Mouse (Mus musculus): ENCODE measurements around the gene Tjp1. TPM values are rescaled to one million over a fixed set of nuclear protein-coding genes. Genes with fewer than 3 reads are reported as not detected.

The Tjp1 gene
- total and polyA plus RNA-seq, 3 experiments, result not detected

- Histone ChIP-seq H3K4me3 (replicated peaks in 1 of 3; ENCODE audit: low read depth in 2 of 3, low read length in 2 of 3, poor library complexity in 1 of 3) (no peak overlapping the region), H3K36me3 (replicated peaks in 1 of 2; ENCODE audit: control insufficient read depth in 1 of 2, insufficient read depth in 1 of 2, low read length in 1 of 2) (no peaks in the 10 kb centered on the region), H3K9ac (ENCODE audit: insufficient read depth, low read depth) (no peak overlapping the region), H3K4me1 (ENCODE audit: control insufficient read depth in 1 of 2, insufficient read depth in 2 of 2) (peaks cover 0 to 9% of the 10 kb centered on the region in 2 experiments; a peak in 1 of 4 replicates), H3K4me2 (ENCODE audit: insufficient read depth, low read depth, poor library complexity, severe bottlenecking) (no peak overlapping the region), H3K27ac (ENCODE audit: insufficient read depth, low read depth) (no peak overlapping the region), H3K9me3 (replicated peaks; ENCODE audit: low read length) (peaks cover 11% of the 10 kb centered on the region), H3K27me3 (replicated peaks) (peaks cover 19% of the 10 kb centered on the region), H3K79me2 (replicated peaks; ENCODE audit: control insufficient read depth, extremely low read depth, insufficient read depth, poor library complexity, severe bottlenecking) (no peaks in the 10 kb centered on the region)
- DNase-seq (ENCODE audit: extremely low read depth), result no peak
- dilution Hi-C loops (cut with MboI; ENCODE audit: extremely low pct_ligation_motif_present, extremely low pct_unique_long_range_greater_than_20kb, low sequenced_read_pairs) (no loop called here), in situ Hi-C loops (cut with MboI; ENCODE audit: low pct_ligation_motif_present, low pct_unique_long_range_greater_than_20kb, low sequenced_read_pairs) (no loop called here)
- TF ChIP-seq UBTF (IDR thresholded peaks at IDR 0.05; ENCODE audit: low read depth, low read length) (no peak), USF2 (conservative IDR thresholded peaks at IDR 0.05; ENCODE audit: low read depth, low read length) (no peak), ZC3H11A (IDR thresholded peaks at IDR 0.05; ENCODE audit: low read depth, low read length) (no peak), IRF4 (IDR thresholded peaks at IDR 0.05; ENCODE audit: low read depth, low read length) (no peak), EP300 (IDR thresholded peaks at IDR 0.05; ENCODE audit: low read length) (no peak), USF1 (IDR thresholded peaks at IDR 0.05; ENCODE audit: low read depth, low read length) (no peak), MXI1 (IDR thresholded peaks at IDR 0.05; ENCODE audit: low read depth, low read length) (no peak), RCOR1 (conservative IDR thresholded peaks at IDR 0.05; ENCODE audit: low read depth, low read length) (no peak), CHD2 (IDR thresholded peaks at IDR 0.05; ENCODE audit: low read length) (no peak), PAX5 (IDR thresholded peaks at IDR 0.05; ENCODE audit: low read length) (no peak), NRF1 (IDR thresholded peaks at IDR 0.05; ENCODE audit: low read depth, low read length) (no peak), JUN (IDR thresholded peaks at IDR 0.05; ENCODE audit: insufficient read depth, low read depth, low read length) (no peak)
These were observed 157.2 kb downstream of the Tjp1 start for GRCm38 (mm10) chr7:65370381-65370786.

DNA sequence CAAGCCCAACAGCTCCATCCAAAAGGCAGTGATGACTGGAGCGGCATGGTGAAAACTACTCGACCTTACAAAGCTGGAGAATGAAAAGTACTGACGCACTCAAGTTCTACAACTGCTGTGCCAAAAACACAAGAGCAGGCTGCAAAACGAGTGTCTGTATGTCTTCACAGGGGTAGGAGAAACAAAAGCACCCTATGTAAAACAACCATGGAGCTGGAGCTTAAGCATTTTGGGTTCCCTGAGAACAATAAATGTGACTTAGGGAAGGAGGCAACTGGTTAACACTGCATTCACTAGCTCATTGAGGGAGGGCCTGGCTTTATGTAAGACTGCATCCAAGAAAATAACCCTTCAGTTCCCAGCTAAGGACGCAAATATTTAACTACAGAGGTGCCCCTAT is 158.5 kb downstream of the Tjp1 start:
- Histone ChIP-seq H3K27me3 (replicated peaks) (peaks cover 9% of the 10 kb centered on the region), H3K4me1 (ENCODE audit: control insufficient read depth in 1 of 2, insufficient read depth in 2 of 2) (peaks cover 0 to 9% of the 10 kb centered on the region in 2 experiments; a peak in 1 of 4 replicates)

More for the DNA sequence above, 158.5 kb downstream of the Tjp1 start:
- no peaks in the 10 kb centered on the region for H3K36me3 ChIP-seq (replicated peaks in 1 of 2; ENCODE audit: control insufficient read depth in 1 of 2, insufficient read depth in 1 of 2, low read length in 1 of 2)
- no peaks in the 10 kb centered on the region for H3K79me2 ChIP-seq (replicated peaks; ENCODE audit: control insufficient read depth, extremely low read depth, insufficient read depth, poor library complexity, severe bottlenecking)
- H3K9me3 ChIP-seq (replicated peaks; ENCODE audit: low read length), result peaks cover 11% of the 10 kb centered on the region
- TF ChIP-seq TCF12 (IDR thresholded peaks at IDR 0.05; ENCODE audit: low read depth, low read length) (no peak), NRF1 (IDR thresholded peaks at IDR 0.05; ENCODE audit: low read depth, low read length) (no peak), SMC3 (IDR thresholded peaks at IDR 0.05; ENCODE audit: low read depth, low read length) (no peak), UBTF (IDR thresholded peaks at IDR 0.05; ENCODE audit: low read depth, low read length) (no peak), ZMIZ1 (IDR thresholded peaks at IDR 0.05; ENCODE audit: low read depth, low read length) (no peak), MAFK (IDR thresholded peaks at IDR 0.05; ENCODE audit: insufficient replicate concordance, low read length) (no peak), KAT2A (IDR thresholded peaks at IDR 0.05; ENCODE audit: insufficient replicate concordance, low read length) (no peak), TBP (conservative IDR thresholded peaks at IDR 0.05; ENCODE audit: low read depth, low read length) (no peak), RCOR1 (conservative IDR thresholded peaks at IDR 0.05; ENCODE audit: low read depth, low read length) (no peak), EP300 (IDR thresholded peaks at IDR 0.05; ENCODE audit: low read length) (no peak), MAX (IDR thresholded peaks at IDR 0.05; ENCODE audit: low read length) (no peak), BHLHE40 (IDR thresholded peaks at IDR 0.05; ENCODE audit: low read depth, low read length) (no peak), JUND (conservative IDR thresholded peaks at IDR 0.05; ENCODE audit: low read depth, low read length) (no peak), USF1 (IDR thresholded peaks at IDR 0.05; ENCODE audit: low read depth, low read length) (no peak), USF2 (conservative IDR thresholded peaks at IDR 0.05; ENCODE audit: low read depth, low read length) (no peak)
- no peak overlapping the region for H3K4me3 ChIP-seq (replicated peaks in 1 of 3; ENCODE audit: low read depth in 2 of 3, low read length in 2 of 3, poor library complexity in 1 of 3)
- DNase-seq (ENCODE audit: extremely low read depth), result no peak
- no peak overlapping the region for H3K9ac ChIP-seq (ENCODE audit: insufficient read depth, low read depth)
- no peak overlapping the region for H3K27ac ChIP-seq (ENCODE audit: insufficient read depth, low read depth)
- in situ Hi-C loops (cut with MboI; ENCODE audit: low pct_ligation_motif_present, low pct_unique_long_range_greater_than_20kb, low sequenced_read_pairs) (no loop called here), dilution Hi-C loops (cut with MboI; ENCODE audit: extremely low pct_ligation_motif_present, extremely low pct_unique_long_range_greater_than_20kb, low sequenced_read_pairs) (no loop called here)
- H3K4me2 ChIP-seq (ENCODE audit: insufficient read depth, low read depth, poor library complexity, severe bottlenecking), result no peak overlapping the region
